Mouse (Mus musculus): ENCODE results near the gene Utp4.
A peak's percentile ranks its signal among the peaks of the same experiment; 100 is the strongest.
"Not testable (repeated sequence)": the region's sequence is repeated elsewhere in the genome, so short reads cannot be mapped to it uniquely, and the experiment has no call there.

The Utp4 gene

GRCm38 (mm10) chr8:106905727-106906480 is 12.5 kb downstream of the Utp4 start:
- peak; percentile 79 for DNase-seq

- no peak for DNase-seq
These were observed 13.2 kb downstream of the Utp4 start for GRCm38 (mm10) chr8:106906635-106907034.

DNA sequence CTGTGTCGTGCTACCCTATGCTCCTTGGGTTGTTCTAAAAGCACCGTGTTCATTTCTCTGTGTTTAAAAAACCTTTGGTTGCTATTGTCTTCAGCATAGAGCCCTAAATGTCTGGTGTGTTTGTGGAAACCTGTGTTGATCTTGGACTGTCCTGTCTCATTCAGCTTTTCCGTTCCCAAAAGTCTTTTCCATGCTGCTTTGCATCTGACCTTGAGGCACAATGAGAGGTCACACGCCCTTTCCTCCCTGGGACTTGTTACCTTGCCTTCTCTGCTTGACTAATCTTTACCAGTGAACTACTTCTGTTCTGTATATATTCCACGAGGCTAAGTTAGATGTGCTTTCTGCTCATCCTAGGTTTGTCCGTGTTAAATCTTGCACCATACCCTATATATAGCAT is 14.0 kb downstream of the Utp4 start:
- no peak for DNase-seq

GRCm38 (mm10) chr8:106908291-106908690 is 14.9 kb downstream of the Utp4 start:
- no peak for DNase-seq

DNA sequence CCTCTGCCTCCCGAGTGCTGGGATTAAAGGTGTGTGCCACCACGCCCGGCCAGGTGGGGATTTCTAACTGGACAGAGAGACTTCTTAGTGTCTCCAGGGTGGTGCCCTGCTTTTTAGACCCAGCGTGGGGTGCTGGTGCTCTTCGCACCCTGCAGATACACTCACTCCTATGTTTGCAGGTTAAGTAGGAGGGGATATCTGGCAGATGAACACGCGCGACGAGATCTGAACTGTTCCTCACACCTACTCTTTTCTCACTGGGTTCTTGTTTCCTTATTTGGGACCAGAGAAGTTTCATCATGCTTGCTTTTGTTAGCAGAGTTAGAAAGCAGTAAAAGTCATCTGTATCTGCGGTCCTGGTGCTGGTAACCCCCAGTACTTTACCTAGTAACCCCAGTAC is 20.2 kb downstream of the Utp4 start:
- DNase-seq = no peak

- DNase-seq = no peak
These were observed 26.4 kb downstream of the Utp4 start for GRCm38 (mm10) chr8:106919721-106920394.

DNA sequence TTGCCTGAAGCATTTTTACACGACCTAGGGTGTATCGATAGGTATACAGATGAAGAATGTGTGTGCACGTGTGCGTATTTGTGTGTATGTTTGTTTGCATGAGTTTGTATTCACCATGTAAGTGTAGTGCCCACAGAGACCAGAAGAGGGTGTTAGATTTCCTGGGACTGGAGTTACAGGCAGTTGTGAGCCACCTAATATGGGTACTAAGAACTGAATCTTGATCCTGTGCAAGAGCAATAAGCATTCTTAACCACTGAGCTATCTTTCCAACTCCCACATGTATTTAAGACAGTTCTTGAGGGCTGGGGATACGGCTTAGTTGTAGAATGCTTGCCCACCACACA is 26.9 kb downstream of the Utp4 start:
- no peak for DNase-seq

DNA sequence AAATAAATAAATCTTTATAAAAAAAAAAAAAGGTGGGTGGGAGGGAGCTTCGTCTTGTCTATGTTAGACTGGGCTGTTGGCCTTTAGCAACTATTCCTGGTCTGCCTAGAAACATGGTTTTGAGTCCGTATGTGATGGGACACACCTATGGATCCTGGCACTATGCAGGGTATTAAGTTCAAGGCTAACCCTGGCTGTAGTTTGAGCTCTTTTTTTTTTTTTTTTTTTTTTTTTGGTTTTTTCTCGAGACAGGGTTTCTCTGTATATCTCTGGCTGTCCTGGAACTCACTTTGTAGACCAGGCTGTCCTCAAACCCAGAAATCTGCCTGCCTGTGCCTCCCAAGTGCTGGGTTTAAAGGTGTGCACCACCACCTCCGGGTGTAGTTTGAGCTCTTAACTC is 30.6 kb downstream of the Utp4 start:
- no peak for DNase-seq

GRCm38 (mm10) chr8:106924904-106925349 is 31.5 kb downstream of the Utp4 start:
- no peak for DNase-seq

DNA sequence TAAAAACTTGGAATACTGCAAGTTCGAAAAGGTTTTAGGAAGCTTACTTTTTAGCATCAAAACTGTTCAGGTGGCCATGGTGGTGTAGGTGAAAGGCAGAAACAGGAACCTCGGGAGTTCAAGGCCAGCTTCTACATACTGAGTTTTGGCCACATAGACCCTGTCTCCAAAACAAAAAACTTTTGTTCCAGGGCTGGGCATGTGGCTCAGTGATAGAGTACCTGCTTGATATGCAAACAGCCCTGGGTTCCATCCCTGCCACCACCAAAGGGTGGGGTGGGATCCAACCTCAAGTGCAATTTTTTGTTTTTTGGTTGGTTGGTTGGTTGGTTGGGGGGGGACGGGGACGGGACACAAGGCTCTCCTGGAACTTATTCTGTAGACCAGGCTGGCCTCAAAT is 32.0 kb downstream of the Utp4 start:
- no peak for DNase-seq

DNA sequence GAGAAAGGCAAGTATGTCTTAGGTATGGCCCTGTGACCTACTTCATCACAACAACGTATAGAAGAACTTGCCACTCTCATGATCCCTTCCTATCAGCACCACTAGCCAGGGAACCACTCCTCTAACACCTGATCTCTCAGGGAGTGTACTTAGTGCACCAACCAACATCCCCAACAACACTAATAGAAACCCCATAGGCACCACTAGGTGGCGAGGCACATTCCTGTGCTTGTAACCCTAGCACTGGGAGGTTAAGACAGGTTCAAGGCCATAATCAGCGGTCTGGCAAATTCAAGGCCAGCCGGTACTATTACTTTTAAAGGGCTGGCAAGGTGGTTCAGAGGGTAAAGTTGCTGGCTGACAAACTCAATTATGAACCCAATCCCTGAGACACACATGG is 33.8 kb downstream of the Utp4 start:
- DNase-seq = peak; percentile 41

DNA sequence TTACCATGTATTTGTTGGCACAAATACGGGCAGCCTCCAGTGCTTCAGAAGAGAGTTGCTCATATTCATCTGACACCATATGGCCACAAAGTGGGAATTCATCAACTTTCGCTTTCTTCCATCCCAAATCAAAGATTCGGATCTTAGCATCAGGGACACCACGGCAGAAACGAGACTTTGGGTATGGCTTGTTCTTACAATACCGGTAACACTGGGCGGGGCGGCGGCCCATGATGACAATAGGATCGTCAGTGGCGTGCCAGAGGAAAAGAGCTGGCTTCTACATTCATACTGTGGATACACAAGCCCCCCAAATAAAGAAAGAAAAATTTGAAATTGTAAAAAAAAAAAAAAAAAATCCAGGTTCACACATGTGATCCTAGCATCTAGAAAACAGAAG is 34.7 kb downstream of the Utp4 start:
- DNase-seq = not testable (repeated sequence)

DNA sequence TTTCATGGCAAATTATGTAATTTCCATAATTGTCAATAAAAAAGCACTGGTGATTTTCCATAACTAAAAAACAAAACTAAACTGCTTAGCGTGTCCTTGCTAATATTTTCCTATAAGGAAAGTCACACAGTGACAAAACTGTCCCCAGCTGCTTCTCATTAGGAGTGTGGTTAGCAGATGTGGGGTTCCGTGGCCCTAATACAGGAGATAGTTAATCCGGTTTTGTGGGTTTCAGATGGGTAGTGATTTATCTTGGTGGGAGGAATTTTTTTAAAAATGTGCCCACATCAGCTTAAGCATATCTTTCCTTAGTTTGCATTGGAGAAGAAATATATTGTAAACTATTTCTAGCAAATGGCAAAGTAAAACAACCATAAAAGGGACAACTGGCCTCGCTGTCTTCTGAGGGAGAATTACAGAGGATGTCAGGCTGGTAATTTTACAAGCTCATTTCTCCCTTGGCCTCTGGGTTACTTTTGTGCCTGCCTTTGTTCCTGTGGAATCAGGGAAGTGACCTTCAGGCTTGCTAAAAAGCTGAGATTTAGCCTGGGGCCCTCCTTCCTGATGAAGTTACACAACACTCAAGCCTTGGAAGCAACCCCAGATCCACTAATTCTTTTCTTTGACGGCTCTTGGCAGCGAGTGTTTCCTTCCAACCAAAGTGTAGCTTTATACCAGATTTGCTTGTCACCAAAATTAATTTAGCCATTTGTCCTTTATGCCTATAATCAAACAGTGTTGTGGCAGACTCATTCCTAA is 35.9 kb downstream of the Utp4 start:
- peak; percentile 87 for DNase-seq

DNA sequence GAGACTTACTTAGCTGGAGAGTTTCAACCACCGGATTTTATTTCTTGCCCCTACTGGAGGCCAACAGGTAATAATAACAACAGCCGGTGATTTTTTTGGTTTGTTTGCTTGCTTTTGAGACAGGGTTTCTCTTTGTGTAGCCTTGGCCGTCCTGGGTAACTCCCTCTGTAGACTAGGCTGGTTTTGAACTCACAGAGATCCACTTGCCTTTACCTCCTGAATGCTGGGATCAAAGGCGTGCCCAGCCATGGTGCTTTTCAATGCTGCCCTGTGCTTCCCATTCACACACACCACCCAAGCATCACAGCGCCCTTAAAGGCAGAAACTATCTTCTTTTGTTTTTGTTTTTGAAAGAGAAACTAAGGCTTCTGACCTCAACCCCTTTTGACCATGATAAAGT is 36.5 kb downstream of the Utp4 start:
- DNase-seq = no peak

- peak; percentile 76 for DNase-seq
These were observed 39.1 kb downstream of the Utp4 start for GRCm38 (mm10) chr8:106932376-106933065.

DNA sequence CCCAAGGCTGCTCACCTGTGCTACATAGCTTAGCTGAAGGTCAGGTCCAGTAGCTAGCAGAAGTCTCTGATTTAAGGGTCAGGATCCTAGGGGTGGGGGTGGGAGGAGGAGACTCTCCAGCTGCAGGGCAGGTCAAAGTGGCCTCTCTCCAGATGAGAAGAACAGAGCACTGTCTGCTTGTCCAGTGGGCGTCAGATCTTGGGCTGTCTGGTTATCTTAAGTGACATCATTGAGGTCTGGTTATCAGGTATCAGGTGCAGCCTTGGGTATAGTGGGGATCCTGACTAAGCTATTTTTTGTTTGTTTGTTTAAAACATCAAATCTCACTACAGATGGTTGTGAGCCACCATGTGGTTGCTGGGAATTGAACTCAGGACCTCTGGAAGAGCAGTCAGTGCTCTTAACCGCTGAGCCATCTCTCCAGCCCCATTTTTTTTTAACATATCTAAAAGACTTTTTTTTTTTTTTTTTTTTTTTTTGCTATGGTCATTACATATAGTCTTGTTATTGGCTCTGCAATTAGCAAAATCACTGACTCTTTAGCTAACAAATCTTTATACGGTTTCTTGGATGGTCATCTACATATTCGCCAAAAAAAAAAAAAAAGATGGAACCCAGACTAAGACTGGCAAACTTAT is 40.2 kb downstream of the Utp4 start:
- no peak for DNase-seq

- peak; percentile 23 for DNase-seq
These were observed 41.0 kb downstream of the Utp4 start for GRCm38 (mm10) chr8:106934226-106934977.

DNA sequence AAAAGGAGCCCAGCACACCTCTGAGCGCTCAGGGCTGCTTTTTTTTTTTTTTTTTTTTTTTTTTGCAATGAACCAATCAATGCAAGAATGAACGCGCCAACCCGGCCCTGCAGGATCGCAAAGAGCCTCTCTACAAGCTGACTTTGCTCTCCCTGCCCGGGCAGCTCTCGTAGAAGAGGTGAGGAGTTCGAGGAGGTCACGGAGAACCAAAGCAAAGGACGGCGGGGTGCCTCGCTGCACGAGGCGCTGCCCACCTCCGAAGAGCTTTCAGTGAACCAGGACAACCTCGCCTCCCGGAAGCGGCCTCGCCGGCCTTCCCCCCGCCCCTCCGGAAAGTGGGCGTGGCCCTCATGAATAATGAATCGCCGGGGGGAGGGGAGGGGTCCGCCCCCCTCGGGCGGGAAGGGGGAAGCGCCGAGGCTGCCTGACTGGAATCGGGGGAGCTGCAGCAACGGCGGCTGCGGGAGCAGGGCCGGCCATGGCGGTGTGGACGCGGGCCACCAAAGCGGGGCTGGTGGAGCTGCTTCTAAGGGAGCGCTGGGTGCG is 42.0 kb downstream of the Utp4 start, which contains the start of gene Sntb2:
TSS of gene Sntb2 (plus strand) at position 427 of the 546 bp plus-strand sequence.
- DNase-seq = peak; percentile 97

GRCm38 (mm10) chr8:106935899-106936477 is 42.6 kb downstream of the Utp4 start:
- DNase-seq = peak; percentile 72

- DNase-seq = peak; percentile 79
These were observed 43.1 kb downstream of the Utp4 start for GRCm38 (mm10) chr8:106936478-106937051.
